Mouse (Mus musculus) heart, postnatal 36 days (tissue): Measurements from ENCODE around the gene Ercc6. TPM values are rescaled to one million over a fixed set of nuclear protein-coding genes. Genes with fewer than 3 reads are reported as not detected.
A peak's percentile ranks its signal among the peaks of the same experiment; 100 is the strongest.

Experiments used
- DNase-seq, 2 experiments: peaks; one replicate each; pipeline ENCODE4 v3.0.0; 2021 to 2022
- intact Hi-C: fragments of 180-260 bp; cut with DNase I; formaldehyde crosslinking; loops from one replicate; pipeline ENCODE4 v1.15.1; 2025
- total RNA-seq, 2 experiments: library from RNA; stranded (reverse); gene quantifications; 2 replicates each; pipeline ENCODE4 v1.2.3; 2021

Ercc6 gene
- total RNA-seq, 2 experiments from 2014 or later: 3.4 to 4.5 TPM

DNA sequence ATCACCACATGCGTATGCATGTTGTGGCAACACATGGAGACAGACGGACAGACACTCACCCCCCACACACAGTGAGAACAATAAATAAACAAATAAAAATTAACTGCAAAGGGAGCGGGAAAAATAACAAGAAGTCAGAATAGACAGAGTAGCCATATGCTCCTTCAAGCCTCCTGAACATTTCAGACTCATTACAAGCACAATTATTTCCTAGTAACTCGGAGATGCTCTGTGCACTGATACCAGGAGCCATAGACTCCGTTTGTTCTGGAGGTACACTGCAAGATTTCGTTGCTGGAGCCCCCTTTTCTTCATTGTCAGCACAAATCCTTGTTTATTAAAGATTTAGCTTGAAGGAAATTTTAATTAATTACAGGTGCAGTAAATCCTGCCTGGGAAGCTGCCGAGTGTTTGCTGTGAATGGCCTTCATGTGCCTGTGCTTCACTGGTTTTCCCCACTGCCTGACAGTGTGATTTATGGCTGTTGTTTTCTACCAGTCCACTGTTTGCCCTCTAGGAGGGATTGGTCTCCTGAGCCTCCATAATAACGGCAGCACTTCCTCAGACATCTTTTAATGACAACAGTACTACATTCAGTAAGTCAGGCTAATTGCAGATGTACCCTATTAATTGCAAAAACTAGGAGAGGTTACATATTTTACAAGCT lies 41.7 kb downstream of the Ercc6 start:
- intact Hi-C loops: no loop called here
- DNase-seq: no peak

GRCm38 (mm10) chr14:32561428-32561827 lies 48.1 kb downstream of the Ercc6 start:
- no peak for DNase-seq
- intact Hi-C loops: no loop called here

DNA sequence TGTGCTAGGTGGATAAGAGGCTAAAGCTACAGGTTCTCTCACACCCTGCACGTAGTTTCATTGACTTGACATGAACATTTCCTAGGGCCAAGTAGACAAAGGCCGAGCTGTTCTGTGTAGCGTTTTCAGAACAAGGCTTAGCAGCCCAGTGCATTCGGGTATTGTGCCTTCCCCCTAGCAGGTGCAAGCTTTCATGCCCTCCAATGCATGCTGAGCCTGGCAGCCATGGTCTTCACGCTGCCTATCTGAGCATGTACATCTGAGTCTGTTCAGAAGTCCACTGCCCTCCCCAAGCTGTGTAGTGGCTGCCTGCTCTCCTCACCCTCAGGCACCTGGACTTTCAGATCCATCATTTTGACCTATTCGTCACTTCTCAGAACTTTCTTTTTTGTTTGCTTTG lies 50.3 kb downstream of the Ercc6 start:
- no peak for DNase-seq

DNA sequence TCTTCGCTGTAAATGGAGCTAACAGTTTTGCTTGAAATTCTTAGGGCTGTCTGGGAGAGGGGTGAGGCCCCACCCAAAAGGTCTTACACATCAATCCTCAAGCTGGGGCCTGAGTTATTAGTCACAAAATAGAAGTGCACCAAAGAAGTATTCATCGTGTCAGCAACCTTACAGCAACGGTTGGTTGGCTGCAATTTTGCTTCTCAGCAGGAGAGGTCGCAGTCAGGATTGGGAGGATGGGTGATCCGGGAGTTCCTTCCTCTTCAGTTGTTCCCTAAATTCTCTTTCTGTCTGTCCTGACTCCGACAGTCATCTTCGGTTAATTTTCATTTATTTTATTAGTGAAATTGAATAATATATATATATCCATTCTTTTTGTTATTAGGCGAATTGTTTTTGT lies 59.2 kb downstream of the Ercc6 start:
- DNase-seq: no peak
- intact Hi-C loops: no loop called here

More for the DNA sequence above, 50.3 kb downstream of the Ercc6 start:
- intact Hi-C loops: no loop called here

GRCm38 (mm10) chr14:32578420-32578819 lies 65.1 kb downstream of the Ercc6 start:
- intact Hi-C loops: no loop called here
- no peak for DNase-seq

DNA sequence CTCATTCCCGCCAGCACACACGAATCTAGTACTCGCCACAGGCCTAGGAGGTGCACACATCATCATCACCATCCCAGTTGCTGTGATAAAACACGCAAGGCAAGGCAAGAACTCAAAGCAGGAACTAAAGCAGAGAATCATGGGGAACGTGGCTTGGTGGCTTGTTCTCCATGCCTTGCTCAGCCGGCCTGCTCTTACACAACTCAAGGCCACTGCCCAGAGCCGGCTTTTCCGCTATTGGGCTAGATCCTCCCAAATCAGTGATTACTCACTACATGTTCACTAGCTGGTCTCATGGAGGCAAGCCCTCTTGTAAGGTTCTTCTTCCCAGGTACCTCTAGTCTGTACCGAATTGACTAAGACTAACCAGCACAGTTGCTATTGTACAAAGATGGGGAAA lies 70.4 kb downstream of the Ercc6 start:
- intact Hi-C loops: no loop called here
- DNase-seq: no peak

DNA sequence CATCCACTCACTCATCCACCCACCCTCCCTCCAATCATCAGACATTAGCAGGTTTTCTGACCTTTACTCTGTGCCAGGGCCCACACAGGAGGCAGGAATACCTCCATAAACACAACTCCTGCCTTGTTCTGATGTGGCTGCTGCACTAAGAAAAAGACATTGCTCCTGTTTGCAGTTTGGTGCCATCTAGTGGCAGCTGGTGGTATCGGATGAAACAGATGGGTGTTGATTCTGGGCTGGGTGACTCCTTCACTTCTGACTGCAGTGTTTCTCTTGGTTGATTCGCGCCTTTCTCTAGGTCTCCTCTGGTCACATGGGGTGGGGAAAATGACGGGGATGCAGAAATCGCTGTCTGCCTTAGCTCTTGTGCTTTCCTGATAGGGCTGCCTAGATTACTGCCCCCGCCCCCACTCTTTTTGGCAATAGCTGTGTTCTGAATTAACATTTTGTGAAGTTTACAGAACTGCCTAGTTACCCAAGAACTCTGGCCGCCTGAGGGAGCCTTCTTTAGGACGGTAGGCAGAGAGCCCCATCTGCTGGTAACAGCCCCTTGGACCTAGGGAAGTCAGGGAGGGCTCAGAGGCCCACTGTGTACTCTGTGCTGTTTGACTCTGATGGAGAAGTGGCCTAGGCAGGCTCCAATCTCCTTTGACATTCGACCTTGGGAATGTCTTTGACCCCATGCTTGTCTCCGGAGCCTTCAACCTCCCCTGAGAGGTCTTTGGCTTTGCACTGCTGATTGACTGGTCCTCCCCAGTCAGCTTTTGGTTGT lies 73.9 kb downstream of the Ercc6 start:
- peak; percentile 67 to 76 for DNase-seq
- intact Hi-C loops: loop anchor here (2.0 kb wide), 1 partner anchor 56 kb away; no protein-coding TSS in a partner anchor

DNA sequence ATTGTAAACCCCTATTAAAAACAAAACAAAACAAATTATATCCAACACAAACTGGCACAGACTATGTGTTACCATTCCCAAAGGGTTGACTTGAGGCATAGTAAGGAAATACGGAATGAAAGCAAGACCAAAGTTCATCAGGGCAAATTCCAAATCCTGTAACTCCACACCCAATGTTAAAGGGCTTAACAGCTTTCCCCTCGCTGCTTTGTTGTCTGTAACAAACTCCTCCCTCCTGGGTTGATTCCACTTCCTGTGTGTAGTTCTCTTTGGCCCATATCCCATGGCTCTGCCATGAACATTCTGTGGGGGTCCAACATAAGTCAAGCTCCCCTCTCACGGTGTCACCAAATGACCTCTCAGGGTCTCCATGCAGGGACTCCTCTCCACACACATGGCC lies 77.1 kb downstream of the Ercc6 start:
- intact Hi-C loops: no loop called here

GRCm38 (mm10) chr14:32597232-32598231 lies 84.2 kb downstream of the Ercc6 start:
- intact Hi-C loops: no loop called here

More for the DNA sequence above, 77.1 kb downstream of the Ercc6 start:
- DNase-seq: no peak

DNA sequence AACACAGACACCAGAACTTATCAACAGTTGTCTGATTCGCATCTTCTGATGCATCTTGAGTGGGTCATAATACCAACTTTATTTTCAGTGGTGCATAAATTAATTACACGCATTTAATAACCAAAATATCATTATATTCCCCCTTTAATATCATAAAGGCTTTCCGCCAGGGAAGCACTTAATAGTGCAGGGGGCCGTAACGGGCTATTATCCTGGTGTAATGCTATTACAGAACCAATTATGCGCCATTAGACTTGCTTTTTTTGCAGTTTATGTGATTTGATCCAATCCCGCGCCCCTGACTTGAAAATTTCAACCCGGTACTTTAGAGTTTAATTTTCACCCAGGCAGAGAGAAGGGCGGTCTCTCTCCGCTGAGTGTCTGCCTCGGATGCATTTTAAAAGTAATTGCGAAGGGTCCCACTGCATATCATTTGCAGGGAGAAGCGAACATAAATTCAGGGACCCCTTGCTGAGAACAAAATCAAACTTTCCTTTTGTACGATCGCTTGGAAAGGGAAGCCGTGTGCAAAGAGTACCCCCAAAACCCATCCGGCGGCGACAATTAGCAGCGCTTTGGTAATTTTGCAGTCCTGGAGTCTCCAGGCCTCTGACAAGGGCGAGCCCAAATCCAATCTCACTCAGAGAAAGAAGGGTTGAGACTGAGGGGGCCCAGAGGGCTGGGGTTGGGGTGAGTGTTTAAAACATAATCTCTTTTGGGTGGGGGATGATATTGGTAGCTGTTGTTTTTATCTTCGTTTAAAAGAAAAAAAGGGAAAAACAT lies 85.3 kb downstream of the Ercc6 start:
- DNase-seq: no peak
- intact Hi-C loops: no loop called here

More at GRCm38 (mm10) chr14:32597232-32598231, 84.2 kb downstream of the Ercc6 start:
- DNase-seq: peak; percentile 64 to 75

- no peak for DNase-seq
- intact Hi-C loops: no loop called here
Measured at GRCm38 (mm10) chr14:32599290-32600041, 86.1 kb downstream of the Ercc6 start, which contains the start of gene Prrxl1. TSS of gene Prrxl1 (plus strand) at chr14:32599407.

DNA sequence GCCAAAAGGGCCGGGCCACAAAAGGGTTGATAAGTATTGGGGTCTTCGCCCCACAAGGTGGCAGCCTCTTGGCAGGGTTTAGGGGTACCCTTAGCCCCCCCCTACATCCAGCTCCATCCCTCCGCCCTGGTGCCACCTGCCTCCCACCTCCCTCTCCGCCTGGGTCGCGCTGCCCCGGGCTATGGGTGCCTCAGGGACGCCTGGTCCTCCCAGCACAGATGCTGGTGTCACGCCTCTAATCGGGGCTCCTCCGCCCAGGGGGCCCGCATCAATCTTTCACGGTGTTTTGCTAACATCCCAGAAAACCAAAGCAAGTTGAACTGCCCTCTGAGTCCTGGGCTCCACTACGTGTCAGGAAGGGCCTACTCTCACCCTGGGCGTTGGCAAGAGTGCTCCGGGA lies 86.8 kb downstream of the Ercc6 start:
- no peak for DNase-seq
- intact Hi-C loops: no loop called here

- intact Hi-C loops: loop anchor here (5.0 kb wide), 2 partner anchors 112 to 357 kb away; no protein-coding TSS in a partner anchor
- no peak for DNase-seq
Measured at GRCm38 (mm10) chr14:32605508-32605907, 92.2 kb downstream of the Ercc6 start.

DNA sequence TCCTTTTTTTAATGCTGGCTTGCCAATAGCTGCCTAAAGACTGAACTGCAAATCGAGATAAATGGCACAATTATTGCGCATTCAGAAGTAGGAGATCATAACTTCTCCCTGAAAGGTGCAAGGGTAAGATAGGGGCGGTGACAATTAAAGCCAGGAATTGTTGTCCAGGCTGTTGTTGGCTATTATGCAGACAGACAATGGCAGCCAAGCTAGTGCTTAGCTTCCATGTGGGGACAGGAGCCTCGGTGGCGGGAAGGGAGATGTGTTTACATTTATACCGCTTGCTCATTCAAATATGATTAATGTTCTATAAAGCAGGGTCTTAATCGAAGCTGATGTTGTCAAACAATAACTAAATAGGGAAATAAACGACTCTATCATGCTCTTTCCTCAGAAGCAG lies 93.0 kb downstream of the Ercc6 start:
- intact Hi-C loops: loop anchor here (5.0 kb wide), 2 partner anchors 111 to 356 kb away; no protein-coding TSS in a partner anchor
- DNase-seq: no peak

DNA sequence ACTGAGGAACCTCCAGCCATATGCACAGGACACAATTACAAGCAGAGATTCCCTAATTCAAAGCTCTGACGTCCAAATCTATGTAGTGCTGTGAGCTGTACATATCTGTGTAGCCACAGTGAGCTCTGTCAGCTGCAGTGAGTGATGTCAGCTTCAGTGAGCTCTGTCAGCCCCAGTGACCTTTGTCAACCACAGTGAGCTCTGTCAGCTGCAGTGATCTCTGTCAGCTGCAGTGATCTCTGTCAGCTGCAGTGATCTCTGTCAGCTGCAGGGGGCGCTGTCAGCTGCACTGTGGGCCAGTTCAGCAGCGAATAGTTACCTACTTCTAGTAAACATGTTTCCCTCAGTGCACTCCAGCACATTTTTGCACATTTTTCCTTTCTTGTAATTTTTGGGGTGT lies 96.1 kb downstream of the Ercc6 start:
- intact Hi-C loops: loop anchor here (5.0 kb wide), 2 partner anchors 108 to 353 kb away; no protein-coding TSS in a partner anchor
- peak; percentile 24 to 38 for DNase-seq

DNA sequence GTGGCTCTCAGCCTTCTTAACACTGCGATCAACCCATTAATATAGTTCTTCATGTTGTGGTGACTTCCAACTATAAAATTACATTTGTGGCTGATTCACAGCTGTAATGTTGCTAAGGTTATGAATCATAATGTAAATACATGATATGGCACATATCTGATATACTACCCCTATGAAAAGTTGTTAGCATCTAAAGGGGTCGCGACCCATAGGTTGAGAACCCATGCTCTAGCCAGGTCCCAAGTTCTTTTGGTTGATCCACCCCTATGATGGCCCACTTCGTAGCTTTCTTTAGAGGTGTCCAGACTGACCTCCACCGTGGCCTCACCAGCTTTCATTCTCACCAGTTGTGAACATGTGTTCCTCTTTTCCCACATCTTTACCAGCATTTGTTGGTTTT lies 103.9 kb downstream of the Ercc6 start:
- intact Hi-C loops: no loop called here
- no peak for DNase-seq

DNA sequence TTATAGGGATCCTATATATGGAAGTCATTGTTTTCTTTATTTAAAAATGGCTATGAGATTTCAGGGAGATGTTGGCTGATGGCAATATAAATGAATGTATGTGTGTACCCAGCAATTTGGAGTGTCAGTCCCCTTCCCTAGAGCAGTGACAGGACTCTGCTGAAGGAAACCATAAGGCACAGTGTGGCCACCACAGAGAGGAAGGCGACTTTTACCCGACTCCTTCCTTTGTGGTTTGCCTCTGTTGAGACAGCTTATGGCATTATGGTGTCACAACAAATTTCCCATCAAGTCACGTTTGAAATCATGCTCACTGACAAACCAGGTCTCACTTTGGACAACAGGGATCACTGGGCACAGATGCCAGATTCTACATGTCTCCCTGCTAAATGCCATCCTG lies 110.9 kb downstream of the Ercc6 start:
- no peak for DNase-seq
- intact Hi-C loops: no loop called here

- intact Hi-C loops: no loop called here
- no peak for DNase-seq
Measured at GRCm38 (mm10) chr14:32624811-32625210, 111.5 kb downstream of the Ercc6 start.

- DNase-seq: no peak
- intact Hi-C loops: no loop called here
Measured at GRCm38 (mm10) chr14:32627271-32627670, 114.0 kb downstream of the Ercc6 start.
